Mouse (Mus musculus) erythroblast, embryonic 14.5 days (primary cell): ENCODE data around the gene Gm10563.

Source experiments
- GATA1 ChIP-seq: IDR thresholded peaks from 2 replicates; pipeline ENCODE4 v1.6.1; 2012; ENCODE audit warnings: low read length, inconsistent platforms, mixed read lengths
- TAL1 ChIP-seq: IDR thresholded peaks from 3 replicates; pipeline ENCODE4 v1.6.1; 2012; ENCODE audit warnings: low read length, inconsistent platforms, mixed read lengths

DNA sequence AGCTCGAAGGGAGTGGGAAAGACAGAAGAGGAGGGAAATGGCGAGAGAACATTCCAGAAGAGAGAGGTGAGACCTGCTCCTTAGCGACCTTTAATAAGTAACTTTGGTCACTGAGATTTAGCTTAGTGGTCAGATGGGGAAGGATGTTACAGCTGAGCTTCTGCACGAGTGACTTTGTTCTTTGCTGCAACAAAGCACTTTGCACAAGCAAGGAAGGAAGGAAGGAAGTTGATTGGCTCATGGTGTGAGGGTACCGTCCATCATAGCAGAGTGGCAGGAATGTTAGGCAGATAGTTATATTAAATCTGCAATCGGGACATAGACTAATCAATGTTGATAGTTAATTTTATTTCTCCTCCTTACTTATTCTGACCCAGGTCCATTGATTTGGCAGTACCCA lies 14.9 kb downstream of the Gm10563 start:
- no peak for TF ChIP-seq GATA1
- TF ChIP-seq TAL1: no peak
